Mouse (Mus musculus): Measurements from ENCODE around the gene Tuba1a. TPM values are rescaled to one million over a fixed set of nuclear protein-coding genes. Genes with fewer than 3 reads are reported as not detected.
"Not testable (repeated sequence)": the region's sequence is repeated elsewhere in the genome, so short reads cannot be mapped to it uniquely, and the experiment has no call there.

Tuba1a gene
- polyA plus RNA-seq, 1 experiment, result 432 TPM

- WGBS, result 91% methylated on average over 10 of the region's 10 CpGs
- Histone ChIP-seq H3K27me3 (ENCODE audit: control insufficient read depth, insufficient read depth, low read length) (no peaks in the 10 kb centered on the region), H3K4me3 (ENCODE audit: control insufficient read depth, insufficient read depth, low read length) (no peak overlapping the region), H3K4me1 (replicated peaks; ENCODE audit: control insufficient read depth, insufficient read depth, low read length) (peaks cover 7% of the 10 kb centered on the region), H3K36me3 (ENCODE audit: control insufficient read depth, insufficient read depth, low read length) (no peaks in the 10 kb centered on the region), H3K27ac (ENCODE audit: control insufficient read depth, insufficient read depth, low read length) (no peak overlapping the region)
- DNase-seq, result no peak
- TF ChIP-seq POLR2A (IDR thresholded peaks at IDR 0.05; ENCODE audit: control insufficient read depth, extremely low read depth, insufficient read depth, low read length, poor library complexity), result no peak
Observed at GRCm38 (mm10) chr15:98940816-98941215, 12.7 kb downstream of the Tuba1a start.

- peak within 1 kb of the TSS; percentile 83 for H3K4me3 ChIP-seq (ENCODE audit: control insufficient read depth, insufficient read depth, low read length)
- H3K4me1 ChIP-seq (replicated peaks; ENCODE audit: control insufficient read depth, insufficient read depth, low read length), result peaks cover 14% of the 10 kb centered on the region
- peaks cover 8% of the 10 kb centered on the region; the same call in 1 of the 2 replicates for H3K36me3 ChIP-seq (ENCODE audit: control insufficient read depth, insufficient read depth, low read length)
- WGBS, result under 1% methylated on average over 58 of the region's 58 CpGs
- peak; percentile 86 for DNase-seq
- peak; percentile 69 for TF ChIP-seq POLR2A (IDR thresholded peaks at IDR 0.05; ENCODE audit: control insufficient read depth, extremely low read depth, insufficient read depth, low read length, poor library complexity)
- TF ChIP-seq CTCF (IDR thresholded peaks at IDR 0.05; ENCODE audit: borderline replicate concordance, control insufficient read depth, extremely low read depth, insufficient read depth, low read length, poor library complexity), result 0 out of 2 replicates have a peak, but pooled peaks have one; percentile 30
- no peaks in the 10 kb centered on the region for H3K27me3 ChIP-seq (ENCODE audit: control insufficient read depth, insufficient read depth, low read length)
- peak within 1 kb of the TSS; percentile 80 for H3K27ac ChIP-seq (ENCODE audit: control insufficient read depth, insufficient read depth, low read length)
Observed at GRCm38 (mm10) chr15:98934217-98934839, 19.2 kb downstream of the Tuba1a start, which contains the start of gene Tuba1b. TSS of gene Tuba1b (minus strand) at chr15:98934565.

GRCm38 (mm10) chr15:98933833-98934216 lies 19.7 kb downstream of the Tuba1a start:
- Histone ChIP-seq H3K36me3 (ENCODE audit: control insufficient read depth, insufficient read depth, low read length) (peaks cover 8% of the 10 kb centered on the region; the same call in 1 of the 2 replicates), H3K4me3 (ENCODE audit: control insufficient read depth, insufficient read depth, low read length) (peak overlapping the region; percentile 83), H3K27ac (ENCODE audit: control insufficient read depth, insufficient read depth, low read length) (peak overlapping the region; percentile 80), H3K4me1 (replicated peaks; ENCODE audit: control insufficient read depth, insufficient read depth, low read length) (peaks cover 14% of the 10 kb centered on the region), H3K27me3 (ENCODE audit: control insufficient read depth, insufficient read depth, low read length) (no peaks in the 10 kb centered on the region)
- peak; percentile 64 for TF ChIP-seq POLR2A (IDR thresholded peaks at IDR 0.05; ENCODE audit: control insufficient read depth, extremely low read depth, insufficient read depth, low read length, poor library complexity)
- peak; percentile 51; the same call in 1 of the 2 replicates for TF ChIP-seq CTCF (IDR thresholded peaks at IDR 0.05; ENCODE audit: borderline replicate concordance, control insufficient read depth, extremely low read depth, insufficient read depth, low read length, poor library complexity)
- DNase-seq, result peak; percentile 94
- under 1% methylated on average over 35 of the region's 35 CpGs for WGBS

GRCm38 (mm10) chr15:98933004-98933671 lies 20.4 kb downstream of the Tuba1a start:
- Histone ChIP-seq H3K27ac (ENCODE audit: control insufficient read depth, insufficient read depth, low read length) (peak overlapping the region; percentile 40), H3K4me3 (ENCODE audit: control insufficient read depth, insufficient read depth, low read length) (peak overlapping the region; percentile 38), H3K4me1 (replicated peaks; ENCODE audit: control insufficient read depth, insufficient read depth, low read length) (peaks cover 18% of the 10 kb centered on the region)
- WGBS, result 4% methylated on average over 8 of the region's 9 CpGs
- not testable (repeated sequence) for H3K27me3 ChIP-seq (ENCODE audit: control insufficient read depth, insufficient read depth, low read length); H3K36me3 ChIP-seq (ENCODE audit: control insufficient read depth, insufficient read depth, low read length)
- peak; percentile 25 for DNase-seq

GRCm38 (mm10) chr15:98930998-98931397 lies 22.5 kb downstream of the Tuba1a start:
- H3K4me1 ChIP-seq (replicated peaks; ENCODE audit: control insufficient read depth, insufficient read depth, low read length), result peaks cover 18% of the 10 kb centered on the region
- WGBS, result 92% methylated on average over 3 of the region's 3 CpGs
- no peak for TF ChIP-seq CTCF (IDR thresholded peaks at IDR 0.05; ENCODE audit: borderline replicate concordance, control insufficient read depth, extremely low read depth, insufficient read depth, low read length, poor library complexity)
- no peak for TF ChIP-seq POLR2A (IDR thresholded peaks at IDR 0.05; ENCODE audit: control insufficient read depth, extremely low read depth, insufficient read depth, low read length, poor library complexity)

GRCm38 (mm10) chr15:98930017-98930734 lies 23.3 kb downstream of the Tuba1a start:
- TF ChIP-seq POLR2A (IDR thresholded peaks at IDR 0.05; ENCODE audit: control insufficient read depth, extremely low read depth, insufficient read depth, low read length, poor library complexity) (no peak), CTCF (IDR thresholded peaks at IDR 0.05; ENCODE audit: borderline replicate concordance, control insufficient read depth, extremely low read depth, insufficient read depth, low read length, poor library complexity) (no peak)
- no peak overlapping the region for H3K27ac ChIP-seq (ENCODE audit: control insufficient read depth, insufficient read depth, low read length)

More at GRCm38 (mm10) chr15:98930998-98931397, 22.5 kb downstream of the Tuba1a start:
- H3K4me3 ChIP-seq (ENCODE audit: control insufficient read depth, insufficient read depth, low read length), result no peak overlapping the region
- no peaks in the 10 kb centered on the region for H3K27me3 ChIP-seq (ENCODE audit: control insufficient read depth, insufficient read depth, low read length)
- H3K27ac ChIP-seq (ENCODE audit: control insufficient read depth, insufficient read depth, low read length), result no peak overlapping the region
- DNase-seq, result no peak
- H3K36me3 ChIP-seq (ENCODE audit: control insufficient read depth, insufficient read depth, low read length), result peaks cover 8% of the 10 kb centered on the region; the same call in 1 of the 2 replicates

More at GRCm38 (mm10) chr15:98930017-98930734, 23.3 kb downstream of the Tuba1a start:
- Histone ChIP-seq H3K4me3 (ENCODE audit: control insufficient read depth, insufficient read depth, low read length) (no peak overlapping the region), H3K4me1 (replicated peaks; ENCODE audit: control insufficient read depth, insufficient read depth, low read length) (peaks cover 14% of the 10 kb centered on the region), H3K36me3 (ENCODE audit: control insufficient read depth, insufficient read depth, low read length) (peaks cover 8% of the 10 kb centered on the region; the same call in 1 of the 2 replicates), H3K27me3 (ENCODE audit: control insufficient read depth, insufficient read depth, low read length) (no peaks in the 10 kb centered on the region)
- 73% methylated on average over 8 of the region's 8 CpGs for WGBS
- no peak for DNase-seq

Measured in thymus, adult 2 months (tissue).